Mouse (Mus musculus) heart, embryonic 10.5 days (tissue): ENCODE measurements at regions not wholly inside any gene's neighbourhood (a gene's known extent, or its start where the extent isn't known, plus 50 kb on each side); places are given as distances from the start of the nearest gene placed in this dataset.

ENCODE experiments used
- DNase-seq: peaks from one replicate; pipeline ENCODE4 v3.0.0-alpha.2; 2017; ENCODE audit warnings: low spot score
- H3K27ac ChIP-seq: fragments of 300-500 bp; sonication (generic); 2 replicates; pipeline ENCODE4 v1.5.1; 2016; ENCODE audit warnings: mild to moderate bottlenecking
- H3K27me3 ChIP-seq: fragments of 300-500 bp; sonication (generic); 2 replicates; pipeline ENCODE4 v1.6.1; 2016; ENCODE audit warnings: mild to moderate bottlenecking; ENCODE audit not compliant: poor library complexity, insufficient read depth, severe bottlenecking
- H3K36me3 ChIP-seq: fragments of 300-500 bp; sonication (generic); 2 replicates; pipeline ENCODE4 v1.6.1; 2016; ENCODE audit warnings: mild to moderate bottlenecking, moderate library complexity
- H3K4me1 ChIP-seq: fragments of 300-500 bp; sonication (generic); 2 replicates; pipeline ENCODE4 v1.6.1; 2016; ENCODE audit warnings: mild to moderate bottlenecking
- H3K4me3 ChIP-seq: fragments of 300-500 bp; sonication (generic); 2 replicates; pipeline ENCODE4 v1.5.1; 2016; ENCODE audit warnings: mild to moderate bottlenecking, moderate library complexity
- H3K9me3 ChIP-seq: fragments of 300-500 bp; sonication (generic); 2 replicates; pipeline ENCODE4 v1.6.1; 2016; ENCODE audit warnings: mild to moderate bottlenecking, moderate library complexity
- WGBS: fragments of 180-500 bp; shearing (Covaris S2); methylation state at CpG from one replicate; pipeline ENCODE4 v1.1.7; 2016; 5-methylcytosine and 5-hydroxymethylcytosine counted together

- H3K4me3 ChIP-seq = no peak overlapping the region
- H3K36me3 ChIP-seq = no peaks in the 10 kb centered on the region
- H3K27me3 ChIP-seq = peaks cover 21% of the 10 kb centered on the region; the same call in 1 of the 2 replicates
- DNase-seq = no peak
- no peaks in the 10 kb centered on the region for H3K9me3 ChIP-seq
- H3K27ac ChIP-seq = peak overlapping the region; percentile 44; the same call in 1 of the 2 replicates
- peaks cover 60% of the 10 kb centered on the region for H3K4me1 ChIP-seq
- WGBS = 38% methylated on average over 11 of the region's 11 CpGs
These were observed 128.7 kb downstream of the Kif26a start for GRCm38 (mm10) chr12:112274756-112275155.

DNA sequence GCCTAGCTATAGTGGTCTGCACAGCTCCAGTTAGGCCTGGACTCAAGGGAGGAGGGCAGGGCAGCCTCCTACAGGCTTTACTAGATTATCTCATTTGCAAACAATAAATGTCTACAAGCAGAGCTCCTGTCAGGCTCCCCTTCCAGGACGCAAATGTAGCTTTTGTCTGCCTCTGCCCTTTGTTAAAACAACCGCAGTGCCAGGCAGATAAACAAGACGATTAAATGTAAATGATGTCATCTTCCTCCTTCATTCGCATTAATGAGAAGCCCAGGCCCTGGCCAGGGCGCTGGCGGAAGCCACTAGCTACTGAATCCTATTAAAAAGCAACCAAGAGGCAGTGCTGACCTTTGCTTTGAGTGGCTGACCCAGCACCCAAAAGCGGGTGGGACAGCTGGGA lies 130.6 kb downstream of the Kif26a start:
- no peaks in the 10 kb centered on the region for H3K36me3 ChIP-seq
- H3K9me3 ChIP-seq = no peaks in the 10 kb centered on the region
- 32% methylated on average over 7 of the region's 7 CpGs for WGBS
- peaks cover 21% of the 10 kb centered on the region; the same call in 1 of the 2 replicates for H3K27me3 ChIP-seq
- DNase-seq = no peak
- H3K27ac ChIP-seq = no peak overlapping the region
- H3K4me3 ChIP-seq = no peak overlapping the region
- H3K4me1 ChIP-seq = peaks cover 72% of the 10 kb centered on the region

- 0 out of 2 replicates have a peak overlapping the region, but pooled peaks have one; percentile 3 for H3K27ac ChIP-seq
- no peaks in the 10 kb centered on the region for H3K9me3 ChIP-seq
- DNase-seq = no peak
- H3K4me1 ChIP-seq = peaks cover 71% of the 10 kb centered on the region
- no peaks in the 10 kb centered on the region for H3K36me3 ChIP-seq
- H3K27me3 ChIP-seq = peaks cover 21% of the 10 kb centered on the region; the same call in 1 of the 2 replicates
- no peak overlapping the region for H3K4me3 ChIP-seq
- 77% methylated on average over 14 of the region's 14 CpGs for WGBS
These were observed 131.5 kb downstream of the Kif26a start for GRCm38 (mm10) chr12:112277511-112277910.

GRCm38 (mm10) chr12:112285096-112285495 lies 139.1 kb downstream of the Kif26a start:
- DNase-seq = no peak
- H3K27ac ChIP-seq = no peak overlapping the region; the same call in 1 of the 2 replicates
- peaks cover 42% of the 10 kb centered on the region for H3K4me1 ChIP-seq
- H3K27me3 ChIP-seq = peaks cover 2% of the 10 kb centered on the region; the same call in 1 of the 2 replicates
- no peaks in the 10 kb centered on the region for H3K36me3 ChIP-seq
- 52% methylated on average over 15 of the region's 15 CpGs for WGBS
- no peaks in the 10 kb centered on the region for H3K9me3 ChIP-seq
- H3K4me3 ChIP-seq = no peak overlapping the region

- Histone ChIP-seq H3K27ac (peak overlapping the region; percentile 83; the same call in 1 of the 2 replicates), H3K4me1 (peaks cover 51% of the 10 kb centered on the region), H3K9me3 (no peaks in the 10 kb centered on the region), H3K4me3 (no peak overlapping the region), H3K27me3 (peaks cover 21% of the 10 kb centered on the region; the same call in 1 of the 2 replicates), H3K36me3 (no peaks in the 10 kb centered on the region)
- DNase-seq = no peak
- WGBS = 86% methylated on average over 3 of the region's 3 CpGs
These were observed 142.8 kb downstream of the Kif26a start for GRCm38 (mm10) chr12:112288786-112289185.

DNA sequence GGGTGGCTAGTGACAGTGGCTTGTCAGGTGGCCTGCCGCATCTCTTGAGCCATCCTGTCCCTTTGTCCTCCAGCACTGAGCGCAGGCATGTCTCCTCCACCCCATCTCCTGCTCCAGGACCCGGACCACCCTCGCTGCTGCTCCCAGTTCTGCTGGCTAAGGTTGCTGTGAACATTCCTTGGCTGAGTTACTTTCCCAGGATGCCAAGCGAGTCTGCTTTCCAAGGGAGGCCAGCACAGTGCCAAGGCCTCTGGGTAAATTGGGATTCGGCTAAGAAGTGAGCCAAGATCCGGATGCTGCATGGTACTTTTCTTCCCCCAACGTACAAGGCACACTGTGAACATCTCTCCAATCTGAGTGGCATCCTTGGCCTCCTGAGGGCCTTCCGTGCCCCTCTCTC lies 144.3 kb downstream of the Kif26a start:
- no peak for DNase-seq
- 85% methylated on average over 9 of the region's 9 CpGs for WGBS
- peaks cover 44% of the 10 kb centered on the region for H3K4me1 ChIP-seq
- H3K4me3 ChIP-seq = no peak overlapping the region
- H3K27ac ChIP-seq = no peak overlapping the region
- H3K27me3 ChIP-seq = peaks cover 31% of the 10 kb centered on the region
- no peaks in the 10 kb centered on the region for H3K9me3 ChIP-seq
- H3K36me3 ChIP-seq = no peaks in the 10 kb centered on the region

DNA sequence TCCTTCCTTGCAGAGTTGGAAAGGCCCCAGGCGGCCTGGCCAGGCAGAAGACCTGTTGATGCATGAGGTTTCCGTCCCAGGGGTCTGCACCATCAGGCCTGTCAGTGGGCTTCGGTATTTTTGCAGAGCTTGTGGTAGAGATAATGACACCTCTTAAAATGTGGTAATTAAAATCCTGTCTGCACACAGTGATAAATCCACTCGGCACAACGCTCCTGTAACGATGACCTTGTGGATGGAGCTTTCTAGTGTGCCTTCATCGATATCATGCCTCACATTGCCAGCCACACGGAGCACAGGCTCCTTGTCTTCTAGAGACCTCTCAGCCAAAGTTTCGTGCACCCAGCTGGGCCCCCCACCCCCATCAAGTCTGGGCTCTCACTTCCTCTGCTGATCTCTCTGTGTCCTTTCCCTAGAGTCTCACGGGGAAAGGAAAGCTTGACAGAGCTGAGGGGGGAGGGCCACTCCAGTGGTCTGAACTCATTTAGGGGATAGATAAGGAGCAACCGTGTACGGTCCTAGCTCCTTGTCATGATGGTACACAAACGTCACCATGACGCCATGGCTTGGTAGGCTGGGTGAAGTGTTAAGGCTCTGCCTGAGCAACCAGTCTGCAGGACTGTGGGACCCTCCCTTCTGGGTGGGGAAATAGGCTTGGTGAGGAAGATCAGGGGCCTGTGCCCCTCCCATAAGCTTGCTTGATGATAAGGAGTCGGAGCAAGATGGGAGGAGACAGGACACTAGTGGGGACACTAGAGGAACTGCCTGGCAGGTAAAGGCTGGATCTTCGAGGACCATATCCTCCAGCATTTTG lies 145.9 kb downstream of the Kif26a start:
- Histone ChIP-seq H3K36me3 (no peaks in the 10 kb centered on the region), H3K9me3 (no peaks in the 10 kb centered on the region), H3K4me1 (peaks cover 43% of the 10 kb centered on the region), H3K4me3 (no peak overlapping the region), H3K27ac (peak overlapping the region; percentile 59; the same call in 1 of the 2 replicates), H3K27me3 (peaks cover 31% of the 10 kb centered on the region)
- no peak for DNase-seq
- 27% methylated on average over 16 of the region's 16 CpGs for WGBS

DNA sequence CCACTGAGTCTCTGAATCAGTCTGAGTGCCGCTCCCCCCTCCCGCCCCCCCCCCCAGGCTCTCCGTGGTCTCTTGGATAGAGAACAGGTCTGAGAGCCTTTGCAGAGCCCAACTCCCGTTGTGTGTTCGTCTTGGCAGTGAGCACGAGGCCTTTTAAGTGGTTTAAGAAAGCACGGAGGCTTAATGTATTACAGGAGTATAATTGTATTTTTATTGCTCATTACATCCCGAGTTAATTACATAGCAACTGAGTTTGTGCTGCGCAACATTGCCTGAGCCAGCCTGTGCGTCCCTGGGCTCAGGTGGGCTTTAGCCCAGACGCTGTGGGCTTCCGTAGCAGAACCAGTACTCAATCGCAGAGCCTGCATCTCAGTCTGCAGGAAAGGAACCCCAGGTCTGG lies 147.1 kb downstream of the Kif26a start:
- no peak overlapping the region for H3K27ac ChIP-seq
- no peak overlapping the region for H3K4me3 ChIP-seq
- H3K27me3 ChIP-seq = peaks cover 34% of the 10 kb centered on the region
- DNase-seq = no peak
- H3K9me3 ChIP-seq = no peaks in the 10 kb centered on the region
- peaks cover 37% of the 10 kb centered on the region for H3K4me1 ChIP-seq
- H3K36me3 ChIP-seq = no peaks in the 10 kb centered on the region
- WGBS = 80% methylated on average over 13 of the region's 13 CpGs

- Histone ChIP-seq H3K4me1 (peaks cover 14% of the 10 kb centered on the region), H3K27me3 (peaks cover 50% of the 10 kb centered on the region), H3K36me3 (no peaks in the 10 kb centered on the region), H3K4me3 (no peak overlapping the region), H3K27ac (0 out of 2 replicates have a peak overlapping the region, but pooled peaks have one; percentile 1), H3K9me3 (no peaks in the 10 kb centered on the region)
- DNase-seq = no peak
- 77% methylated on average over 6 of the region's 6 CpGs for WGBS
These were observed 149.4 kb downstream of the Kif26a start for GRCm38 (mm10) chr12:112295337-112295941.

GRCm38 (mm10) chr12:112298521-112298920 lies 152.5 kb downstream of the Kif26a start:
- no peaks in the 10 kb centered on the region for H3K36me3 ChIP-seq
- 86% methylated on average over 8 of the region's 8 CpGs for WGBS

DNA sequence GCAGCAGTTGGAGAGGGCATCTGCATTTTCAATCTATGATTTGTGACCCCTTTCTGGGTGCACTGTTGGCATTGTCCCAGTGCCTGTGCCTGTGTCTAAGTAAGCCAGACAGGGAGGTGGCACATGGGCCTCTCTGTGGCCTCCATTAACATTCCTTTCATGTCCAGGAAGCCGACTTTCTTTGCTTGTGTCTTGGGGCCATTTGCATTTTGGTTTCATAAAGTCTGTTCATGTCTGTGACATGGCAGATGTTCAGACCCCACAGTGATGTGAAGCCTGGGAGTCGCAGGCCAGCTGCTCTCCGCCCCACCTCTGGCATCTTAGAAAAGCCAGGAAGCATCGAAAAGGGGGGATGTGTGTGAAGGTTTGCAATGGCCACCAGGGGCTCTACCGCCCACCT lies 153.1 kb downstream of the Kif26a start:
- Histone ChIP-seq H3K27me3 (peaks cover 63% of the 10 kb centered on the region), H3K4me1 (peaks cover 12% of the 10 kb centered on the region), H3K36me3 (no peaks in the 10 kb centered on the region), H3K4me3 (no peak overlapping the region), H3K27ac (no peak overlapping the region), H3K9me3 (no peaks in the 10 kb centered on the region)
- 72% methylated on average over 5 of the region's 5 CpGs for WGBS
- DNase-seq = no peak

More at GRCm38 (mm10) chr12:112298521-112298920, 152.5 kb downstream of the Kif26a start:
- no peak overlapping the region for H3K27ac ChIP-seq
- no peaks in the 10 kb centered on the region for H3K9me3 ChIP-seq
- DNase-seq = no peak
- H3K4me1 ChIP-seq = peaks cover 12% of the 10 kb centered on the region
- no peak overlapping the region for H3K4me3 ChIP-seq
- H3K27me3 ChIP-seq = peaks cover 64% of the 10 kb centered on the region

DNA sequence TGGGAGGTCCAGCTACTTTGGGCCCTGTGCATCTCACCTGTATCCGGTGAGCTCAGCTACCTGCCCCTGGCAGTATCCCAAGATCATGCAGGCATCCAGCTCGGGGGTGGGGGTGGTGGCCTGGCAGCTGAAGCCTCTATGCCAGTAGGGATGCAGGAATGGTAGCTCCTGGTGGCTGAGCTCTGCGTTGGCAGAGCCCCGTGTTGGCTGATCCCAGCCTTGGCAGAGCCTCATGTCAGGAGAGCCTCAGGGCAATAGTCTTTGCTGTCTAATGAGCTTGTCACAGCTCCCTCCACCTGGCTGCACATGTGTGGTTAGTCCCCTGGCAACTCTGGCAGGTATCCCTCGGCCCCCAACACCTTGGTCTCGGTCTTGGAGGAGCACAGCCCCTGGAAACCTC lies 153.6 kb downstream of the Kif26a start:
- DNase-seq = no peak
- no peak overlapping the region for H3K27ac ChIP-seq
- H3K9me3 ChIP-seq = no peaks in the 10 kb centered on the region
- 81% methylated on average over 6 of the region's 6 CpGs for WGBS
- H3K27me3 ChIP-seq = peaks cover 58% of the 10 kb centered on the region
- no peaks in the 10 kb centered on the region for H3K36me3 ChIP-seq
- no peak overlapping the region for H3K4me3 ChIP-seq
- H3K4me1 ChIP-seq = peaks cover 12% of the 10 kb centered on the region

- H3K4me1 ChIP-seq = peaks cover 12% of the 10 kb centered on the region
- DNase-seq = no peak
- H3K4me3 ChIP-seq = no peak overlapping the region
- no peak overlapping the region for H3K27ac ChIP-seq
- WGBS = 72% methylated on average over 4 of the region's 4 CpGs
- H3K36me3 ChIP-seq = no peaks in the 10 kb centered on the region
- no peaks in the 10 kb centered on the region for H3K9me3 ChIP-seq
- peaks cover 61% of the 10 kb centered on the region for H3K27me3 ChIP-seq
These were observed 154.1 kb downstream of the Kif26a start for GRCm38 (mm10) chr12:112300125-112300524.
